Mouse (Mus musculus): ENCODE results near the gene Rev1.

DNA sequence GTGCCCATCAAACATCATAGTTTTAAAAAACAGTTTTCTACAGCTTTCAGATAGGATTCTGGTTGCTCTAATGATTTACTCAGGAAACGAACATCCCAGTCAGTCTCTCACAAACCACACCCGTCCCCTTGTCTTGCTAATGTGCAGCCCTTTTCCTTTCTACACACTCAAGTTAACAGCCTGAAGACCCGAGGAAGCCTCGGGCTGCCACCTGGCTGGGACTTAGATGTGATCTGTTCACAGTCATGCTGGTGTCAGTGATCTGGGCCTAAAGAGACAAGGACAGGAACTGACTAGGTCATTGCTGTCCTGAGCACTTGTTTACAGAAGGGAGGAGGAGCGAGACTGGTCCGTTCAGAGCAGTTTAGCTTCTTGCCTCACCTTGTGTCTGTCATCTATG is 71.2 kb downstream of the Rev1 start:
- TF ChIP-seq CTCF (IDR thresholded peaks at IDR 0.05; ENCODE audit: extremely low read depth, insufficient read length, insufficient replicate concordance, low read depth, low read length), result no peak
- no peak for TF ChIP-seq POLR2A (IDR thresholded peaks at IDR 0.05; ENCODE audit: low read depth, low read length)
